Mouse (Mus musculus): ENCODE results near the gene Gm16429.
"Not testable (repeated sequence)": the region's sequence is repeated elsewhere in the genome, so short reads cannot be mapped to it uniquely, and the experiment has no call there.

Gm16429 gene

DNA sequence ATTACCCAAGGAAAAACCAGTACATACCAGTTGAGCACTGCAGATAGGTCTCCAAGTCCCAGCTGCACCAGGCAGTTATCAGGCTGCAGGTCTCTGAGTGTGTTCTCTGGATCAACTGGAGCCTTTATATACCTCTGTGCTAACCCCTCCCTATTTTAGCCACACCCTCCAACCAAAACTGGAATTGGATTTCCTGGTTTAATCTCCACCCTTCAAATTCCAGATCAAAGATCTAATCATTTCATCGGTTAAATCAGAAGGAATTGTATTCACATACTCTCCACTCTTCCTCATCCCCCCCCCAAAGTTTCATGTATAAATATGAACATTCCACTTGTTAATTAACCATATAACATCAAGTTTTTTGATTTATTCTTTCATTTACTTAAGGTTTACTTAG lies at the start of gene Gm16429:
Gene Gm16429 (minus strand): TSS at position 101 of the 400 bp plus-strand sequence.
- not testable (repeated sequence) for DNase-seq (ENCODE audit: extremely low read depth, insufficient read length, low spot score)

All from 3134 (cell line).